Mouse (Mus musculus): ENCODE results near the gene Rpl7l1.

DNA sequence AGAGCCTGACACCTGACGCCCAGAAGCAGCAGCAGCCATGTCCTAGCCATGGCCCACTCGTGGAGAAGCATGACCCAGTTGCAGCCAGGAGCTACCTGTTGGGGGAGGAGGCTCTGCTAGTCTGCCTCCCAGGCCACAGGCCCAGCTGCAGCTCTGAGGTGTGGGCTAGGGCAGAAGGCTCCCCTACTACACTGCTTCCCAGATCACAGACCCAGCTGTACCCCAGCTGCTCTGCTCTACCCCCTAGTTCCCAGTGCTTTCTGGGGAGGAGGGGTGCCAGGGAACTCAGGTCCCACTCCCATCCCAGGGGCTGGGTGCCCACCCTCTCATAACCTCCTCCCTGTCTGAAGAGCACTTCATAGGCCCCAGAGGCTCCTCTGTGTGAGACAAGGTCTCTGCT lies 18.9 kb downstream of the Rpl7l1 start, which contains the start of gene Ptcra:
- TF ChIP-seq CTCF (IDR thresholded peaks at IDR 0.05; ENCODE audit: low read depth) (no peak), EP300 (IDR thresholded peaks at IDR 0.05; ENCODE audit: low read depth) (no peak)

Data from liver, embryonic 14.5 days (tissue).